Mouse (Mus musculus): Measurements from ENCODE around the gene Olfr617. TPM values are rescaled to one million over a fixed set of nuclear protein-coding genes. Genes with fewer than 3 reads are reported as not detected.
"Not testable (repeated sequence)": the region's sequence is repeated elsewhere in the genome, so short reads cannot be mapped to it uniquely, and the experiment has no call there.

Olfr617 gene
- not detected for total RNA-seq (2021)
- long read RNA-seq, experiment 1 = 0 reads
- long read RNA-seq, experiment 2 = 0 reads

GRCm38 (mm10) chr7:103572761-103573160 is at the start of gene Olfr617:
TSS of gene Olfr617 (plus strand) at chr7:103573061.
- DNase-seq (ENCODE audit: low spot score in 2 of 2) = no peak

DNA sequence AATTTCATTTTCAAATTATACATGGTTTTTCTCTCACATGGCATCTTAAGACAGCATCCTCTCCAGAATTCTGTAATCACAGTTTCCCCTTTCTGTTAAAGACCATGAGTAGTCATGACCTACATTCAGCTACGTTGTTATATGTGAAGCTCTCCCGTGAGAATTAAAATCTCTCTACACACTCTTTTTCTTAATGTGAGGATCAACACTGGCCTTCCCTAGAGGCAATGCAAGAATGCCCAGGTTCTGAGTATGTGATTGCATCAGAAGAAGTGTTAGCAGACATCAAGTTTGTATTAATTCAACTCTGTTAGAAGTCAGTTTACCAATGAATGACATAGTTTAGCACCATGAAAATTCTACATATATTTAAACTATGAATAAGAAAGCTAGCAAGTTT is 30.2 kb upstream of the Olfr617 start, which contains the start of gene Olfr612:
Olfr612 (minus strand) TSS at position 101 of the 400 bp plus-strand sequence.
- not testable (repeated sequence) for DNase-seq (ENCODE audit: low spot score in 2 of 2)

- DNase-seq (ENCODE audit: low spot score in 2 of 2) = no peak
These were observed 25.1 kb upstream of the Olfr617 start, which contains the start of gene Olfr613 for GRCm38 (mm10) chr7:103547774-103548173. TSS of gene Olfr613 (plus strand) at chr7:103548074.

GRCm38 (mm10) chr7:103555779-103556178 is 17.1 kb upstream of the Olfr617 start, which contains the start of gene Olfr615:
TSS of gene Olfr615 (plus strand) at chr7:103556079.
- DNase-seq (ENCODE audit: low spot score in 2 of 2) = no peak

DNA sequence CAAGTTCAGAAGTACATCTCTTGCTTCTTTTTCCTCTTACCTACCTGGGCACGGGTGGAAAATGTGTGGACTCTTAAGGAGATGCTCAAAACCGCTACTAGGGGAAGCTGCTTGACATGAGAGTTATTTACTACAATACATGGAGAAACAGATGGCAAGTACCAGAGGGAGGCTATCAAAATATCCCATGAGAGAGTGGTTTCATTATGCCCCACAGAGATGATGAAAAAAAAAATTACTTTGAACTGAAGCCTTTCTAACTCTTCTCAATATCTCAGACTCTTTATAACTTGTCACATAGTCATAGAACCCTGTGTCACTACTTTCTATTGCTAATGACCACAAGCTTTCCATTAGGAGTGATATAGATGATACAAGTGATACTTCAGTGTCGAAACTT is 3.8 kb upstream of the Olfr617 start, which contains the start of gene Olfr616:
Olfr616 (minus strand) TSS at position 101 of the 400 bp plus-strand sequence.
- DNase-seq (ENCODE audit: low spot score in 2 of 2) = no peak

DNA sequence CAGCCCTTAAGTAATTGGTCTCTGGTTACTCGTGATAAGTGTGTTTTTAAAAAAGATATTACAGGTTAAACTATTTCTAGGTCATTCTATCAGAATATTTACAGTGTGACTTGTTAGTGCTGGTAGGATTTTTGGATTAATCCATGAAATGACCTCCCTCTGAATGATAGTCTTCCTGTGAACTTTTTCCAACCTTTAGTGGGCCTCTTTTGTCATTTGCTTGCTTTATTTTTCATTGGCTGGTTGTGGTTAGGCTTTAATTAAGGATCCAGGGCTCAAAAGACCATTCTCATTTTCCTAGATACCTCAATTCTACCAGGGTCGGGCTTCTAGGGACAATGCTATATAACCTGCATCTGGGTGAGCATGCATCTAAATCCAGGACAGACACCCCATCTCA is 16.9 kb downstream of the Olfr617 start, which contains the start of gene Olfr618:
Olfr618 (plus strand) TSS at position 301 of the 400 bp plus-strand sequence.
- no peak for DNase-seq (ENCODE audit: low spot score in 2 of 2)

DNA sequence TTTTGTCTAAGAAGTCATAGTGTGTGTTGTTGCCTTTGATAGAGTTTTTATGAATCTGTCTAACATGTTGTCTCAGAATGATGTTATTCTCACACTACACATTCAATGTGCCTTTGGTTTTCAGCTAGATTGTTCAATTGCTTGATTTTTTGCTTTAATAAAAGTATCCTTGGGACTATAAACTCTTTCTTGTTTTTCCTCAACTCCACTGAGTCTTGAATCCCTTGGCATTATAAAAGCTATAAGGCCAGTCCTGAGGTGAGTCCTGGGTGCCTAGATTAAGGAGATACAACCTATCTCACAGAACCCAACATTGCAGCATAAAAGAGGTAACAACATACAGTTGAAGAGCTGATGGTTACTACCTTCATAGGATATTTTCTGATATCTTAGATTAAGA is 27.4 kb downstream of the Olfr617 start, which contains the start of gene Olfr619:
Olfr619 (plus strand) TSS at position 301 of the 400 bp plus-strand sequence.
- DNase-seq (ENCODE audit: low spot score in 2 of 2) = no peak

GRCm38 (mm10) chr7:103607425-103607824 is 34.6 kb downstream of the Olfr617 start:
- no peak for DNase-seq (ENCODE audit: low spot score in 2 of 2)

DNA sequence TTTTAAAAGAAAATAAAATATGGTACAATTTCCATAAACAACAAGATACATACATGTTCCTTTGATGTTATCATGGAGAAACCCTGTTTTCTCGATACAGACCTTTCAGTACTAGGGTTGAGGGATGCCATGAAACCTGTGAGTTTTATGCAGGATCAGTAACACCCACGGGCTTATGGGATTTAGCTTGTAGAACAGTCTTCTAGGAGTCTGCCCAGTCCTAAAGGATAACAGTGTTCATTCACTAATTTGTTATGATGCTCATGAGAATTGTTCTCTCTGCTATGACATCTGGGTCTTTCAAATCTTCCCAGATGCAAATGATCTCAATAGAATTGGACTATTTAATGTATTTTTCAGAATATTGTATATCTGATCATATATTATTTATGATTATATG is 39.6 kb downstream of the Olfr617 start, which contains the start of gene Olfr620:
Olfr620 (minus strand) TSS at position 101 of the 400 bp plus-strand sequence.
- DNase-seq (ENCODE audit: low spot score in 2 of 2) = no peak

Small RNAs within 50 kb of the gene (microRNA-seq; reads per million reads assigned to microRNA genes)
- not detected for gene Gm26506

Other genes with a start within 250 kb of the Olfr617 start
- gene Olfr598, start 249.5 kb upstream of the Olfr617 start, total RNA-seq (2021) = not detected
- gene Olfr599, start 237.1 kb upstream of the Olfr617 start, total RNA-seq (2021) = not detected
- gene Olfr600, start 223.4 kb upstream of the Olfr617 start, total RNA-seq (2021) = not detected
- gene Olfr601, start 210.4 kb upstream of the Olfr617 start, total RNA-seq (2021) = not detected
- gene Olfr603, start 186.9 kb upstream of the Olfr617 start, total RNA-seq (2021) = not detected
- gene Usp17lc, start 158.0 kb upstream of the Olfr617 start, total RNA-seq (2021) = not detected
- gene Olfr605, start 127.6 kb upstream of the Olfr617 start, total RNA-seq (2021) = not detected
- gene Olfr606, start 124.0 kb upstream of the Olfr617 start, total RNA-seq (2021) = not detected
- not detected for gene Olfr607, start 108.9 kb upstream of the Olfr617 start, total RNA-seq (2021)
- gene Olfr608, start 103.2 kb upstream of the Olfr617 start, total RNA-seq (2021) = not detected
- not detected for gene Olfr609, start 75.0 kb upstream of the Olfr617 start, total RNA-seq (2021)
- gene Olfr610, start 60.9 kb upstream of the Olfr617 start, total RNA-seq (2021) = not detected
- gene Olfr611, start 52.2 kb upstream of the Olfr617 start, total RNA-seq (2021) = not detected
- not detected for gene Olfr612, start 30.3 kb upstream of the Olfr617 start, total RNA-seq (2021)
- not detected for gene Olfr613, start 25.0 kb upstream of the Olfr617 start, total RNA-seq (2021)
- not detected for gene Olfr615, start 17.0 kb upstream of the Olfr617 start, total RNA-seq (2021)
- gene Olfr616, start 3.9 kb upstream of the Olfr617 start, total RNA-seq (2021) = not detected
- not detected for gene Olfr618, start 17.0 kb downstream of the Olfr617 start, total RNA-seq (2021)
- not detected for gene Olfr619, start 27.5 kb downstream of the Olfr617 start, total RNA-seq (2021)
- gene Olfr620, start 39.5 kb downstream of the Olfr617 start, total RNA-seq (2021) = not detected
- gene Olfr622, start 69.6 kb downstream of the Olfr617 start, total RNA-seq (2021) = not detected
- gene Olfr623, start 90.6 kb downstream of the Olfr617 start, total RNA-seq (2021) = not detected
- not detected for gene Olfr624, start 98.1 kb downstream of the Olfr617 start, total RNA-seq (2021)
- gene Olfr625-ps1, start 109.7 kb downstream of the Olfr617 start, total RNA-seq (2021) = not detected
- not detected for gene Olfr243, start 141.6 kb downstream of the Olfr617 start, total RNA-seq (2021)
- not detected for gene Olfr628, start 157.3 kb downstream of the Olfr617 start, total RNA-seq (2021)
- not detected for gene Olfr629, start 171.9 kb downstream of the Olfr617 start, total RNA-seq (2021)
- gene Olfr630, start 184.3 kb downstream of the Olfr617 start, total RNA-seq (2021) = not detected
- not detected for gene Olfr69, start 198.5 kb downstream of the Olfr617 start, total RNA-seq (2021)
- not detected for gene Olfr68, start 206.6 kb downstream of the Olfr617 start, total RNA-seq (2021)
- gene Olfr67, start 218.8 kb downstream of the Olfr617 start, total RNA-seq (2021) = not detected
- 10 to 100 TPM; 62.8 to 81.8 TPM for gene Hbb-bt, start 240.9 kb downstream of the Olfr617 start, total RNA-seq (2021)

All from gastrocnemius, postnatal 4 days (tissue).